Mouse (Mus musculus) heart, adult 2 months (tissue): ENCODE data around the gene Dio1.

ENCODE experiments used
- CTCF ChIP-seq: fragments of 200-600 bp; IDR thresholded peaks from 2 replicates; pipeline ENCODE4 v1.8.1; 2022; ENCODE audit warnings: antibody characterized with exemption, mild to moderate bottlenecking, moderate library complexity
- EP300 ChIP-seq: fragments of 200-500 bp; IDR thresholded peaks from 2 replicates; pipeline ENCODE4 v1.6.1; 2011; ENCODE audit warnings: low read depth, low read length, control low read depth; ENCODE audit not compliant: insufficient read depth
- POLR2A ChIP-seq: fragments of 200-500 bp; IDR thresholded peaks from 2 replicates; pipeline ENCODE4 v1.6.1; 2011; ENCODE audit warnings: mild to moderate bottlenecking, low read depth, low read length, control low read depth; ENCODE audit not compliant: insufficient read depth

DNA sequence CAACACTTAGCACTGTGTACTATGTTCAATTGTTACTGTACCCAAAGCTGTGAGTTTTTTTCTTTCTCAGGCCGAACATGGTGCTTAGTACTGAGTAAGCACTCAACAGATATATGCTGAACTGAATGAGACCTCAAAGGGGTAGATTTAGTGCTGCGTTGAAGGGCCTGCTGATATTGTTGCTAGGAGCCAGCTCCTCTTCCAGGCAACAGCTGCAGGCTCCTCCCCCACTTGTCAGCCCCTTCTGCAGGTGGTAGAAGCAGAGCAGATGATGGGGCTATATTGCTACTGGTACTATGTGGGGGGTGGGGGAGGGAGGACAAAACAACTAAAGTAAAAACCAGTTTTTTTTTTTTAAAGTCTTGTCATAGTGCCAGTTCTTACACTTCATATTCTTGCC lies 57.5 kb downstream of the Dio1 start:
- TF ChIP-seq CTCF (no peak), POLR2A (no peak), EP300 (no peak)
